Mouse (Mus musculus) testis, adult 2 months (tissue): ENCODE results near the gene Cbln3.

Experiments
- CTCF ChIP-seq: fragments of 200-500 bp; IDR thresholded peaks from 2 replicates; pipeline ENCODE4 v1.5.1; 2012; ENCODE audit warnings: low read depth, mild to moderate bottlenecking, inconsistent platforms, low read length, moderate library complexity; ENCODE audit not compliant: control insufficient read depth, insufficient read depth, insufficient replicate concordance
- POLR2A ChIP-seq: fragments of 200-500 bp; IDR thresholded peaks from 2 replicates; pipeline ENCODE4 v1.6.1; 2012; ENCODE audit warnings: low read depth, mild to moderate bottlenecking, inconsistent platforms, low read length, moderate library complexity; ENCODE audit not compliant: control insufficient read depth

DNA sequence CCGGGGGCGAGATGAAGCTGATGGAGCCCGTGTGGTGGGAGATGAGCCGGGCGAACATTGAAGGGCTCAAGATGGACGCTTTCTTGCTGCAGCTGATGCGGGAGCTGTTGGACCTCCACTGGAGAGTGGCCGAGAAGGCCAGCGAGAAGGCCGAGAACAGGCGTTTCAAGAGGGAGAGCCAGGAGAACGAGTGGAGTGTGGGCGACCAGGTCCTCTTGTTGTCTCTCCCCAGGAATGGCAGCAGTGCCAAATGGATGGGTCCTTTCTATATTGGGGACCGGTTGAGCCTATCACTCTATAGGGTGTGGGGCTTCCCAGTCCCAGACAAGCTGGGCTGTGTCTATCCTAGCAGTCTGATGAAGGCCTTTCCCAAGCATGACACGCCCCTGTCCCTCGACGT lies 11.6 kb downstream of the Cbln3 start:
- TF ChIP-seq CTCF: no peak
- TF ChIP-seq POLR2A: no peak
